ENCODE assay signal across 24 mouse cellular contexts in genomic region chr5:125849722-125850121, GRCm38 (mm10).
DNase-seq lines count a peak whose midpoint lies in the region; TF ChIP-seq lines count a peak whose summit lies in the region.
"Had no signal": no experiment of that assay in that cellular context is flagged by ENCODE, and none has a peak within 500 bp of the region (broad histone marks: within the 10 kb centered on the region; RNA-seq: fewer than 3 reads in every experiment).

No protein-coding gene starts in this region.

- in situ Hi-C loops in ES-E14 (cut with MboI; ENCODE audit: low sequenced_read_pairs in 2 of 2, unreplicated experiment in 2 of 2), result no loop called here

- no peak for TF ChIP-seq EP300 in heart, adult 2 months (IDR thresholded peaks at IDR 0.05; ENCODE audit: insufficient read depth, low read depth, low read length)

- H3K36me3 ChIP-seq in heart, adult 2 months (ENCODE audit: control insufficient read depth, insufficient read depth, low read length), result no peaks in the 10 kb centered on the region
- H3K36me3 ChIP-seq in ES-E14 (ENCODE audit: control insufficient read depth, insufficient read depth, low read length, poor library complexity, severe bottlenecking), result no peaks in the 10 kb centered on the region
- H3K36me3 ChIP-seq: embryonic facial prominence, embryonic 13.5 days; forebrain, embryonic 12.5 days; hindbrain, embryonic 15.5 days; liver, embryonic 13.5 days had no signal

- TF ChIP-seq POLR2A in heart, adult 2 months (IDR thresholded peaks at IDR 0.05; ENCODE audit: insufficient read depth, low read depth, low read length), result no peak

- no peaks in the 10 kb centered on the region for H3K4me1 ChIP-seq in heart, adult 2 months (ENCODE audit: control insufficient read depth, insufficient read depth, low read length)
- H3K4me1 ChIP-seq in ES-E14 (ENCODE audit: control insufficient read depth in 2 of 2, insufficient read depth in 2 of 2, low read length in 2 of 2, poor library complexity in 1 of 2), result no peaks in the 10 kb centered on the region
- H3K4me1 ChIP-seq: embryonic facial prominence, embryonic 13.5 days; forebrain, embryonic 12.5 days; hindbrain, embryonic 15.5 days; liver, embryonic 13.5 days had no signal

- no peak overlapping the region for H3K4me3 ChIP-seq in heart, adult 2 months
- no peak overlapping the region for H3K4me3 ChIP-seq in ES-E14 (ENCODE audit: insufficient read depth in 1 of 2, low read depth in 1 of 2, low read length in 2 of 2, poor library complexity in 1 of 2, severe bottlenecking in 1 of 2)
- H3K4me3 ChIP-seq: embryonic facial prominence, embryonic 13.5 days; erythroblast, embryonic 14.5 days; forebrain, embryonic 12.5 days; gastrocnemius, adult 2 months; hindbrain, embryonic 15.5 days; liver, embryonic 13.5 days had no signal

- intact Hi-C loops in heart, adult 2 months (cut with DNase I), result no loop called here

- H3K9ac ChIP-seq in heart, adult 2 months (ENCODE audit: low read depth, low read length), result no peak overlapping the region
- H3K9ac ChIP-seq in ES-E14 (ENCODE audit: insufficient read depth, low read depth, low read length, poor library complexity, severe bottlenecking), result no peak overlapping the region
- H3K9ac ChIP-seq: embryonic facial prominence, embryonic 13.5 days; forebrain, embryonic 12.5 days; hindbrain, embryonic 15.5 days; liver, embryonic 13.5 days had no signal

- peak; percentile 34 for DNase-seq in heart, adult 11 months
- DNase-seq in heart, adult 2 months, result no peak
- peak; percentile 9 for DNase-seq in retina, postnatal 1 day
- DNase-seq in retina, embryonic 14.5 days (ENCODE audit: low spot score), result no peak
- DNase-seq in ES-E14 (ENCODE audit: low read depth, low spot score), result peak; percentile 1
- no peak for DNase-seq in ovary, postnatal 14 days (ENCODE audit: low spot score)
- no peak for DNase-seq in heart, adult 8-10 months (ENCODE audit: low spot score)
- DNase-seq: cerebellum, adult 18-20 months; cerebellum, postnatal 36 days; embryo, embryonic 11 days; gastrocnemius, adult 2 months; kidney, adult 9 months; kidney, postnatal 14 days; layer of hippocampus, adult 9-11 months; liver, embryonic 13.5 days; lung, adult 2 months; lung, postnatal 14 days; right cerebral cortex, postnatal 4 days; thymus, adult 2 months; thymus, postnatal 4 days had no signal

- no peaks in the 10 kb centered on the region for H3K9me3 ChIP-seq in ES-E14 (ENCODE audit: control insufficient read depth, insufficient read depth, low read depth, low read length)
- H3K9me3 ChIP-seq: forebrain, embryonic 12.5 days; hindbrain, embryonic 15.5 days had no signal

- no peaks in the 10 kb centered on the region for H3K27me3 ChIP-seq in heart, adult 2 months (ENCODE audit: control insufficient read depth, insufficient read depth, low read length)
- H3K27me3 ChIP-seq: embryonic facial prominence, embryonic 13.5 days; forebrain, embryonic 12.5 days; hindbrain, embryonic 15.5 days; liver, embryonic 13.5 days had no signal

- TF ChIP-seq CTCF in heart, adult 2 months (IDR thresholded peaks at IDR 0.05), result no peak

- WGBS in heart, adult 2 months, result 77% methylated on average over 7 of the region's 7 CpGs

- H3K27ac ChIP-seq in heart, adult 2 months, result no peak overlapping the region
- no peak overlapping the region for H3K27ac ChIP-seq in ES-E14 (ENCODE audit: insufficient read depth, low read depth, low read length, poor library complexity, severe bottlenecking)
- H3K27ac ChIP-seq: embryonic facial prominence, embryonic 13.5 days; forebrain, embryonic 12.5 days; gastrocnemius, adult 2 months; hindbrain, embryonic 15.5 days; liver, embryonic 13.5 days had no signal

- no peaks in the 10 kb centered on the region for H3K79me2 ChIP-seq in heart, adult 2 months (replicated peaks; ENCODE audit: control insufficient read depth, insufficient read depth, low read length)

TF ChIP-seq in ES-E14, 5 proteins besides CTCF, POLR2A, EP300 and RAD21:
- TF ChIP-seq MAFK (IDR thresholded peaks at IDR 0.05; ENCODE audit: insufficient read depth, low read depth, low read length) (no peak), HCFC1 (IDR thresholded peaks at IDR 0.05; ENCODE audit: borderline replicate concordance, insufficient read depth, low read length) (no peak), ZNF384 (IDR thresholded peaks at IDR 0.05; ENCODE audit: low read depth, low read length) (no peak), CHD2 (IDR thresholded peaks at IDR 0.05; ENCODE audit: low read depth, low read length) (no peak), ZC3H11A (IDR thresholded peaks at IDR 0.05; ENCODE audit: borderline replicate concordance, low read depth, low read length) (no peak)

Comparison
In these comparisons a context has a peak if more than half of its experiments do, and no peak if none do; other contexts are left out.
1. DNase-seq: peak in heart, adult 11 months (single experiment), retina, postnatal 1 day (single experiment) and ES-E14 (single experiment); none in heart, adult 2 months (0 of 2), retina, embryonic 14.5 days (single experiment), ovary, postnatal 14 days (single experiment) and heart, adult 8-10 months (single experiment).